Mouse (Mus musculus) testis, postnatal 10 days (tissue): ENCODE results near the gene Erp44.

Experiments
- DNase-seq: peaks from one replicate; pipeline ENCODE4 v3.0.0; 2021; ENCODE audit warnings: low spot score

Erp44 gene

GRCm38 (mm10) chr4:48236721-48237120 lies 42.6 kb downstream of the Erp44 start:
- DNase-seq: no peak

DNA sequence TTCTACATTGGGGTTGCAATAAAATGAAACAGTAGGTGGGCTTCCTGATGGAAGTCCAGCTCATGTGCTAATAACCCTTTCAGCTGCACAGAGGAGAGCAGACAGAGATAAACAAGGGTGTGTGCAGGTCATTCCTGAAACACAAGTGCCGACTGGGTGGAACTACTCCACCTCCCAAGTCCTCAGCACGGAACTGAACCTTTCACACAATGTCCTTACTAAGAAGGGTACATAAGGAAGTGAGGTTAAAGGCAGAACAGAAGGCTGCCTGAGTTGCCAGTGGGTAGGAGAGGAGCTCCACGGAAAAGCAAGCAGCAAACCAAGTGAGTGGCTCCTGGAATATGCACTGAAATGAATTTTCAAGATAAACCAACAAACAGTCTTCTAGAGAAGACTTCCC lies 52.6 kb downstream of the Erp44 start:
- no peak for DNase-seq

DNA sequence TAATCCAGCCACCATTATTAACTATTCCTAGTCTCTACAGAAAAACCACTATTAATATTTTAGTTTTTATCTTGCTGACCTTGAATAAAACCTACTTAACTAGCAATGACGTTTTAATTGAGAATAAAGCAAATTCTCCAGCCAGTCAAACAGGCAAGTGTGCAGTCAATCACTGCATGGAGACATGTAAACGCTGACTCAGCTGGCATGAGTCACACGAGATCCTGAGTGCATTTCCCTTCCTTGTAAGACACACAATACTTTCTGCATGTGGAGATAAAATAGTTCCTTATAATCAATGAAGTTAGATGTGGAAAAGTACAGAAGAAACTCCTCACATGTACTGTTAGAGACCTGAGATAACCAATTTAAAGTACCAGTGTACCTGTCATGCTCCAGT lies 53.8 kb downstream of the Erp44 start:
- no peak for DNase-seq

DNA sequence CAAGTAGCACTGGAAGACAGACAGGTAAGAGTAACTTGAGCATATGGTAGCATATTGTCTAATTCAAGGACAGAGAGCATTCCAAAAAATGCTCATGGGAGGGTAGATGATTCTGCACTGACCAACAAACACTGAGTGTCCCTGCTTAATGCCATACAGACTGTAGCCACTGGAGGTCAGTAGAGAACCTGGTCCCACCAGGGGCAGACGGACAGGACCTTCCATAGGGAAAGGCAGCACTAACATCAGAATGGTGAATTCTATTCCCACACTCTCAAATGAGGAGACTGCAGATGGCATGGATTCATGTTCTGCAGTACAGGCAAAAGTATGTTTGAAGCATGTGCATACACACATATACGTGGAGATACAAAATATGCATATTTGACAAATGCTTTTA lies 54.2 kb downstream of the Erp44 start:
- peak; percentile 82 for DNase-seq

DNA sequence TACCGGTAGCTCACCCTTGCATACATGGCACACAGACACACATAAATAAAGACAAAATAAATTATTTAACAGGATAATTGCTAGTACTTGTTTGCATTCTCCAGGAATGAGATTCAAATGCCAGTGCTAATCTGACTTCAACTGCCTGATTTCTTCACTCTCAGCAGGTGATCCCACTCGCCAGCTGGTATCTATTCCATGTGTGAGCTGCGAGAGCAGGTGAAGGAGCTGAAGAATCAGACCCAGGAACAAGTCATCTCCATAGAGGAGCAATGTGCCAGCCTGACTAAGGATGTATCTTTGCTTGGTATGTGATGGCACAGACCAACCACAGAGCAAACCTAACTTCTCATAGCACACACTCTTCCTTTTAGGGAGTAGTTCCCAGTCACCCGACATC lies 75.8 kb downstream of the Erp44 start:
- no peak for DNase-seq

DNA sequence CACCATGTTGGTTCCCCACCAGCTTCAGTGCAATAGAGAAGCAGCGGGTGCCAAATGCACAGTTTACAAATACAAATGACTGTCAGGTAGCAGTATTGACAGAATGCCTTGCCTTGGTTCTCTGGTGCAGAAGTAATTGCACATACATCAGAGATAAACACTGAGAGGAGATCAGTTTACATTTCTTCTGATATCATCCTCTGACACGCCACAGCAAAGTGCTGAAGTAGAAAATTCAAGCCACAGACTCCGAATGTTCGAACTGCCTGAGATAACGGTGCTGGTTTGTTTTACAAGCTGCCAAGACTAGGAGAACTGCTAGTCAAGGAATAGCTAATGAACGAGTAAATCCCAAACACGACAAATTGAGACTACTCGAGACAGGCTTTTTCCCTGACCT lies 80.9 kb downstream of the Erp44 start:
- DNase-seq: no peak

DNA sequence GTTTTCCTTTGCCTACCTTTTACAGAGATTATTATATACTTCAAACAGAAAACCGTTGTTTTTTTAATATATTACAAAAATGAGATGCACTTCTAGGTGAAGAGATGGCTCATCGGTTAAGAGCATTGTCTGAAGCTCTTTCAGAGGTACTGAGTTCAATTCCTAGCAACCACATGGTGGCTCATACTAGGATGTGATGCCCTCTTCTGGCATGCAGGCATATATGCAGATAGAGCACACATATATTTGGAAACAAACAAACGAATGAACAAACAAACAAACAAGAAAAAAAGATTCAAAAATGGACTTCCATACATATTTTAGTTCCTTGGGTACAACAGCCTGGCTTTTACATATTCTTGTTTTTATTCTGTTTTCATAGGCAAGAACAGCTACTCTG lies 81.4 kb downstream of the Erp44 start:
- no peak for DNase-seq

DNA sequence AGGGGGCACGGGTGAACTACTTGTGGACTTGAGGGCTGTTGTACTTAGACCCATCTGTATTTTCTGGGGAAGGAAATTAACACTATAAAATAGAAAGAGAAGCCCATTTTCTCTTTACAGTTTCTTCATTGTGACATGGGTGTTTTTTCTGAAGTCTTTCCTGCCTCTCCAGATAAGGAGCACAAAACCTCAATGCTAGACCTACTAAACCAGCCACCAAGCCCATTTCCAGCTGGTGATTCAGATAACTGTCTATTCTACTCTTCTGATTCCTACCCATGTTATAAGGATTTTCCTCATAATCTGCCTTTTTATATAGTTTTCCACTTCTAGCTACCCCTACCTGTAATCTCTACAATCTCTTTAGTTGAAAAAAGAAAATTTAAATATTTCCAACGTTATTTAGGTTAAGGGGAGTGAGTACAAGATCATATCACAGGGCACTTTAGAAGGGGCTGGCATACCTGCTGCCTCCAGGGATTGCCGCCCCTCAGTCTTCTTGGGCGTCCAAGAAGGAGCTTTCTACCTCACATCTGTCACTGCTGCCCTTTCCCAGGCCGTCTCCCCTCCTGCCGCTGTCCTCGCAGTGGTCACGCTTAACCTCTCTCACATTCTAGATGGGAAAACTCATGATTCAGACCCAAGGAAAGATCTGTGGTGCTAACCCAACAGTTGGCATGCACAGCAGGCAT lies 97.1 kb downstream of the Erp44 start:
- no peak for DNase-seq

GRCm38 (mm10) chr4:48181366-48181765 lies 98.0 kb downstream of the Erp44 start:
- no peak for DNase-seq

GRCm38 (mm10) chr4:48180922-48181321 lies 98.4 kb downstream of the Erp44 start:
- DNase-seq: no peak

- no peak for DNase-seq
Measured at GRCm38 (mm10) chr4:48175666-48176065, 103.7 kb downstream of the Erp44 start.

- no peak for DNase-seq
Measured at GRCm38 (mm10) chr4:48163851-48164250, 115.5 kb downstream of the Erp44 start.

DNA sequence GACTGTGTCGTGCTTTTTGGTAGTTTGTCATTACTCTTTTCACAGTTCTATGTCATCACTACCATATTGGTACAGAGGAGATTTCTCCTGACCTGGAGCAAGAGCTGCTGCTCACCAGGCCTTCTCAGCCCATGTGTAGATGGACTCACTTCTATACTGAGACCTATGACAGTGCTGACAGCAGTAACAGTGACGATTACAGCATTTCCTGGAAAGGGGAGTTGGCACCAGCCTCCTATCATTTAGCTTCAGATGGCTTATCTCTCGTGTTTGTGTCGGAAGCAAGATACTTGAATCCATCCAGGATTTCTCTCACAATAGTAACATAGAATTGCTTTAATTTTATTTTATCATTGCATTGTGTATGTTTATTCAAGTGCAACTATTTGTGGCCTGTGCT lies 119.0 kb downstream of the Erp44 start:
- DNase-seq: no peak

DNA sequence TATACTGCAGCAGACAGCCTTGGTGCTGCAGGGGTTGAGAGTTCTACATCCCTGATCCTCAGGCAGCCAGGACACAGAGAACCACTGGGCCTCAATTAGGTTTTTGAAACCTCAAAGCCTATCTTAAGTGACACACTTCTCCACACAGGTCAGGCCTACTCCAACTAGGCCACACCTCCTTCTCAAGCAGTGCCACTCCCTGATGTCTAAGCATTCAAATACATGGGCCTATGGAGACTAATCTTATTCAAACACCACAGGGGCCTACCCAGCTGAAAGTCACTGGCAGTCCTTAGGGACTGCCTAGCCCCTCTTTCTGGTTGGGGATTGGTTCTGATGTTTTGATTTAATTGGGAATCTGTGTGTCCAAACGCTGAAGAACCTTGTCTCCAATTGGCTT lies 123.5 kb downstream of the Erp44 start:
- no peak for DNase-seq

- no peak for DNase-seq
Measured at GRCm38 (mm10) chr4:48153229-48153628, 126.1 kb downstream of the Erp44 start.

- DNase-seq: no peak
Measured at GRCm38 (mm10) chr4:48149492-48149891, 129.9 kb downstream of the Erp44 start.
